Mouse (Mus musculus) heart, embryonic 12.5 days (tissue): Measurements from ENCODE around the gene Cadps2. TPM values are rescaled to one million over a fixed set of nuclear protein-coding genes. Genes with fewer than 3 reads are reported as not detected.

Experiments
- ATAC-seq: fragments of 200-750 bp; cut with Nextera tagmentation; 2 replicates; pipeline ENCODE4 v1.8.0; 2017; ENCODE audit warnings: moderate TSS enrichment, moderate library complexity; ENCODE audit not compliant: insufficient number of reproducible peaks, low FRiP score
- H3K27ac ChIP-seq: fragments of 300-500 bp; sonication (generic); 2 replicates; pipeline ENCODE4 v1.5.1; 2016; ENCODE audit warnings: mild to moderate bottlenecking, moderate library complexity; ENCODE audit not compliant: poor library complexity, severe bottlenecking
- H3K27me3 ChIP-seq: fragments of 300-500 bp; sonication (generic); replicated peaks from 2 replicates; pipeline ENCODE4 v1.6.1; 2016; ENCODE audit warnings: mild to moderate bottlenecking, moderate library complexity
- H3K36me3 ChIP-seq: fragments of 300-500 bp; sonication (generic); 2 replicates; pipeline ENCODE4 v1.6.1; 2016; ENCODE audit warnings: mild to moderate bottlenecking, moderate library complexity
- H3K4me1 ChIP-seq: fragments of 300-500 bp; sonication (generic); replicated peaks from 2 replicates; pipeline ENCODE4 v1.6.1; 2016; ENCODE audit warnings: mild to moderate bottlenecking
- H3K4me2 ChIP-seq: fragments of 300-500 bp; sonication (generic); 2 replicates; pipeline ENCODE4 v1.6.1; 2016; ENCODE audit warnings: mild to moderate bottlenecking, moderate library complexity
- H3K4me3 ChIP-seq: fragments of 300-500 bp; sonication (generic); 2 replicates; pipeline ENCODE4 v1.5.1; 2016; ENCODE audit warnings: mild to moderate bottlenecking
- H3K9ac ChIP-seq: fragments of 300-500 bp; sonication (generic); 2 replicates; pipeline ENCODE4 v1.6.1; 2016; ENCODE audit warnings: mild to moderate bottlenecking, moderate library complexity
- H3K9me3 ChIP-seq: fragments of 300-500 bp; sonication (generic); replicated peaks from 2 replicates; pipeline ENCODE4 v1.6.1; 2016; ENCODE audit warnings: mild to moderate bottlenecking, moderate library complexity
- WGBS: fragments of 180-500 bp; shearing (Covaris S2); methylation state at CpG from one replicate; pipeline ENCODE4 v1.1.7; 2016; 5-methylcytosine and 5-hydroxymethylcytosine counted together
- polyA plus RNA-seq: library from polyadenylated mRNA; unstranded; fragments of >200 nt; fragmentation: Nextera tagmentation; extraction: Ambion mirVana; gene quantifications from 2 replicates; pipeline ENCODE4 v1.2.1, GENCODE M21; 2016

Cadps2 gene
- polyA plus RNA-seq, 1 experiment from 2014 or later: 1.1 TPM

DNA sequence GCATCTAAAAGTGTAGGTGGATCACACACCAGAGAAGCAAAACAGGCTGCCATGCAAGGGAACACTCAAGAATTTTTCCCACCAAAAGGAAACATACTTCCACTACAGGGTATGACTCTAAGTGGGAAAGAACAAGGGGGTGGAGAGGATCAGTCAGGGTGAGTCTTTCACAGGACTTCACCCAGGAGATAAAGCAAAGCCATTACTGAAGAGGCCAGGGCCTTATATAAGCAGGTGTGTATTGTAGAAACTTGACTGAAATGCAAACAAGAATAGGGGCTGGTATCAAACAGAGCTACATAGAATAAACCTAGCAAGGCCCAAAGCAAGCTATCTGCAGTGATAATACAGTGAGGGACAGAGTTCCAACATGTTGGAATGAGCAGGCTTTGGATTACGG is 271.6 kb downstream of the Cadps2 start:
- WGBS: 87% methylated on average over 1 of the region's 1 CpGs
- H3K4me3 ChIP-seq: no peak overlapping the region
- no peak for ATAC-seq
- no peak overlapping the region for H3K27ac ChIP-seq
- no peaks in the 10 kb centered on the region for H3K9me3 ChIP-seq
- H3K4me2 ChIP-seq: no peak overlapping the region
- no peaks in the 10 kb centered on the region for H3K36me3 ChIP-seq
- no peaks in the 10 kb centered on the region for H3K27me3 ChIP-seq
- H3K4me1 ChIP-seq: no peaks in the 10 kb centered on the region
- H3K9ac ChIP-seq: no peak overlapping the region

DNA sequence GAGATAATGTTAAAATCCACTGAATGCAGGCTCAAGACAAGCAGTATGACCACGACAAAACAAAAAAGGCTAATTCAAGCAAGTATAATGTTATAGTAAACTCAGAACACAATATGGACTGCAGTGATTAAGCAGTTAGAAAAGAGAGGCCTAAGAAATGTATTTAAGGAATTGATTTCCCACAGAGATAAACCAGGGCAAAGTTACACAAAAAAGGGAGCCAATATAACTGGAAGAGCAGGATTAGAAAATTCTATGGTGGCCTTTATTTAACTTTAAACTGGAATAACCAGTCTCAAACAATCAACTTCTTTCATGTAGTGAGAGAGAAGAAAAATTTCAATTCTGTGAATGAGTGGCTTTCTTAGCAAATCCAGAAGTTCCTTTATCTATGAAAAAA is 289.3 kb downstream of the Cadps2 start:
- 60% methylated on average over 1 of the region's 1 CpGs for WGBS
- Histone ChIP-seq H3K27ac (no peak overlapping the region), H3K4me3 (no peak overlapping the region)

DNA sequence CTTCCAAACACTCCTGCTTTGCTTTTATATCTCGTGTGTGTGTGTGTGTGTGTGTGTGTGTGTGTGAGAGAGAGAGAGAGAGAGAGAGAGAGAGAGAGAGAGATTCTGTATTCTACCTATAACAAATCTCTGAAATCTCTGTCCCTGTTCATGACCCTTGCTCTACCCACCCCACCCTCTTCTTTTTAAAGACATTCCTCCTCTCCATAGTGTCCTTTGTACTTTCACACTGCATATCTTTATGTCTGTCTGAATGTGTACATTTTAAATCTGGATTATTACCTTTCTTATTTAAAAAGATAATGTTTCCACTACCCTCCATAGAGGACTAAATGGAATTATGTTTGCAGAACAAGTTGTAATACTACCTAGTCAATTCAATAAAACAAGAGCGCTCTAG is 315.5 kb downstream of the Cadps2 start:
- Histone ChIP-seq H3K27me3 (no peaks in the 10 kb centered on the region), H3K9me3 (0 out of 2 replicates have a peak, but pooled peaks cover 4% of the 10 kb centered on the region), H3K9ac (no peak overlapping the region), H3K4me2 (no peak overlapping the region), H3K4me3 (no peak overlapping the region), H3K4me1 (no peaks in the 10 kb centered on the region), H3K36me3 (no peaks in the 10 kb centered on the region), H3K27ac (no peak overlapping the region)
- 77% methylated on average over 2 of the region's 2 CpGs for WGBS
- ATAC-seq: no peak

More for the DNA sequence above, 289.3 kb downstream of the Cadps2 start:
- ATAC-seq: no peak
- Histone ChIP-seq H3K9me3 (no peaks in the 10 kb centered on the region), H3K4me1 (no peaks in the 10 kb centered on the region), H3K27me3 (no peaks in the 10 kb centered on the region), H3K9ac (no peak overlapping the region), H3K36me3 (no peaks in the 10 kb centered on the region), H3K4me2 (no peak overlapping the region)

DNA sequence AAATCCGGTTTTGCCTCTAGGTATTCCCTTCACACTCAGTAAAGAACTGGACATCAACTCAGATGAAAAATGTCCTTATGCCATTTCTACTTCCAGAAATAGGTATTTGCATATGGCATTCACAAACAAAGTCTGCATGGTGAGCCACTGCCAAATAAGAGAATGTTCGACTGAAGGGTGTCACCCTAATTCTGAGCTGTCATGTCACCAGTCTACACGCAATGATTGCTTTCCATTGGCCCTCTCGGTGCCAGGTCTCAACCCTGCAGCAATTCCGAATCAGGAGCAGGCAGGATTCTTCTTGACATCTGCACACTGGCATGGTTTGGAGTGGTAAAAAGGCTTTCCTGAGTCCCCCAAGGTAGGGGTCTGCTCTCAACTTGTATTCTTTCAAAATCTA is 316.7 kb downstream of the Cadps2 start:
- no peaks in the 10 kb centered on the region for H3K4me1 ChIP-seq
- no peaks in the 10 kb centered on the region for H3K27me3 ChIP-seq
- H3K27ac ChIP-seq: no peak overlapping the region
- WGBS: 80% methylated on average over 5 of the region's 5 CpGs
- 0 out of 2 replicates have a peak, but pooled peaks cover 4% of the 10 kb centered on the region for H3K9me3 ChIP-seq
- ATAC-seq: no peak
- no peak overlapping the region for H3K4me2 ChIP-seq
- H3K36me3 ChIP-seq: no peaks in the 10 kb centered on the region
- H3K9ac ChIP-seq: no peak overlapping the region
- no peak overlapping the region for H3K4me3 ChIP-seq

DNA sequence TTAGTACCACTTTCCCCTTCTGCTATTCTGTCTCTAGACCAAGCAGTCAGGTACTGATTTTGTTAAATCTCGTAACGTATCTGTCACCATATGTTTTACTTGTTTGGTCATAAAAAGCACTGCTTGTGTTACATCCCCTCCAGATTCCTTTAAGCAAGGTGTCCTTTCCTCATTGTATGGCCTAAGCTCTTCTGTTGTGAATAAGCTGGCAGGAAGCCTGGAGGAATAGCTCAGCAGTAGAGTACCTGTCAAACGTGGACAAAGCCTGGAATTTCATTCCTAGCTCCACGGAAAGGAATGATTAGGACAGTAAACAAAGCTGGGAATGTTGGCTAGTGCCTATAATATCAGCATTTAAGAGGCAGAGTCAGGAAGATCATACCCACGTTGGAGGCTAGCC is 340.6 kb downstream of the Cadps2 start:
- no peaks in the 10 kb centered on the region for H3K27me3 ChIP-seq
- no peak overlapping the region for H3K9ac ChIP-seq
- no peaks in the 10 kb centered on the region for H3K4me1 ChIP-seq
- ATAC-seq: no peak
- no peaks in the 10 kb centered on the region for H3K36me3 ChIP-seq
- H3K4me3 ChIP-seq: no peak overlapping the region
- WGBS: 54% methylated on average over 5 of the region's 5 CpGs
- H3K4me2 ChIP-seq: no peak overlapping the region
- H3K27ac ChIP-seq: no peak overlapping the region
- H3K9me3 ChIP-seq: no peaks in the 10 kb centered on the region

DNA sequence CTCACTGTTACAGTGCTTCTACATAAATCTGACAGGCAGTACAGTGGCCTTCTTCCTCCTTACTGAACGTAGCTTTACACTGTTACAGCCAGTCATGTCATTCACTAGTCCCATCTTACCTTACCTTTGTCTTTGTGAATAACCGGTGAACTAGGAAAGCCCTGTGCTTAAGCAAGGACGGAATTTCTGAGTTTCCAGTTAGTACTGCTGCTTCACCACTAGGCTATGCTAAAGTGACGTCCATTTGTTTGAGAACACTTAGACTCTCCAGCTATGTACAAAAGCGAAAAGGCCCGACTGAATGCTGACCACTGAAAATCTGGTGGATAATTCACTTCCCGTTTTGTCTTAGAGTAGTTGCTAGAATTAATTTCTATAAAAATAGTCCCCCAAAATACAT is 347.4 kb downstream of the Cadps2 start:
- no peaks in the 10 kb centered on the region for H3K9me3 ChIP-seq
- H3K27me3 ChIP-seq: 0 out of 2 replicates have a peak, but pooled peaks cover 2% of the 10 kb centered on the region
- no peak overlapping the region for H3K9ac ChIP-seq
- H3K4me3 ChIP-seq: no peak overlapping the region
- ATAC-seq: no peak
- no peaks in the 10 kb centered on the region for H3K4me1 ChIP-seq
- H3K36me3 ChIP-seq: no peaks in the 10 kb centered on the region
- H3K27ac ChIP-seq: no peak overlapping the region
- WGBS: 46% methylated on average over 7 of the region's 7 CpGs
- H3K4me2 ChIP-seq: no peak overlapping the region

DNA sequence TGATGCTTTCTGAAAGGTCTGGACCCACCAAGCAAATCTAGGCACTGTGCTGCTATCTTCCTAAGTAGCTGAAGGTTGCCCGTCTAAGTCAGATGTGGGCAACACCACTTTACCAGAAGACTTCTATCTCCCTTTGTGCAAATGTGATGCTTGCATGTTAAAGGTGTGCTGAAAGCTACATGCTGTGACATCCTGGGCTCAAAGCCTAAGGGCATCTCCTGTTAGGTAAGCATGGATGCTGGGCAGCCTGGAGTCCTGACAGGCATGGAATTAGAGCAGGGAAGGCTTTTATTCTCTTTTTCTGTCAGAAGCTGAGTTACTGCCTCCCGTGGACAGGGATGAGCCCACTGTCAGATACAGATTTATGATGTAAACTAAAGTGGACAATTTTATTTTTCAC is 348.8 kb downstream of the Cadps2 start:
- no peak for ATAC-seq
- no peak overlapping the region for H3K4me3 ChIP-seq
- H3K9me3 ChIP-seq: no peaks in the 10 kb centered on the region
- 0 out of 2 replicates have a peak, but pooled peaks cover 2% of the 10 kb centered on the region for H3K27me3 ChIP-seq
- H3K4me2 ChIP-seq: no peak overlapping the region
- 74% methylated on average over 2 of the region's 2 CpGs for WGBS
- no peaks in the 10 kb centered on the region for H3K36me3 ChIP-seq
- H3K27ac ChIP-seq: no peak overlapping the region
- H3K4me1 ChIP-seq: no peaks in the 10 kb centered on the region
- no peak overlapping the region for H3K9ac ChIP-seq

DNA sequence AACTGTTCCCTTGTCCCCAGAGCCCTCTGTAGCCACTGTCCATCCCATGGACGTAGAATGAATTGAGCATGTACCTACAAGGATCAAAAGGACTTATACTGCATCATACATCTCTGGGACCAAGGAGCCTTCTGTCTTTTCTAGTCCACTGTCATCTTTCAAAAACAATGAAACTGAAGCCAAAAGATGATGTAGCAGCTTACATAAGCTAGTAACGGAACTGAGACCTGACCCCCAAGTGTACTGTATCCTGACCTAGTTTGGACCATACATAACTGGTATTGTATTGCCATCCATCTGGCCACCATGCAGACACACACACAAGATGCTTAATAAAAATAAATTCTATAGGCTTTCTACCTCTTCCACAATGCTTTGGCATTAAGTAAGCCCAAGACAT is 350.2 kb downstream of the Cadps2 start:
- no peak overlapping the region for H3K9ac ChIP-seq
- no peaks in the 10 kb centered on the region for H3K9me3 ChIP-seq
- no peak overlapping the region for H3K4me2 ChIP-seq
- H3K27me3 ChIP-seq: 0 out of 2 replicates have a peak, but pooled peaks cover 2% of the 10 kb centered on the region
- H3K4me1 ChIP-seq: no peaks in the 10 kb centered on the region
- no peak overlapping the region for H3K4me3 ChIP-seq
- 78% methylated on average over 2 of the region's 2 CpGs for WGBS
- ATAC-seq: no peak
- H3K36me3 ChIP-seq: no peaks in the 10 kb centered on the region
- no peak overlapping the region for H3K27ac ChIP-seq

DNA sequence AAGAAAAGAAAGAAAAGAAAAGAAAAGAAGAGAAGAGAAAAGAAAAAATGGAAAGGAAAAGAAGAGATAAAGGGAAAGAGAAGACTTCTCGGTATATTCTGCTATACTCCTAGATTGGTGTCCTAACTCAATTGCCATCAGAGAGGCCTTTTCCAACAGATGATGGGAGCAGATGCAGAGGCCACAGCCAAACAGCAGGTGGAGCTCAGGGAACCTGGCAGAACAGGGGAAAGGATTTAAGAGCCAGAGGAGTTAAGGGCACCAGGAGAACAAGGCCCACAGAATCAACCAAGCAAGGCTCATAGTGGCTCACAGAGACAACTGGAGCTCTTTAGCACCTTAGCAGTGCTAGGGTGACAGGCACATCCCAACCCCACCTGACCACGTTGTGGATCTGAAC is 366.5 kb downstream of the Cadps2 start:
- WGBS: 43% methylated on average over 2 of the region's 2 CpGs
- ATAC-seq: no peak

DNA sequence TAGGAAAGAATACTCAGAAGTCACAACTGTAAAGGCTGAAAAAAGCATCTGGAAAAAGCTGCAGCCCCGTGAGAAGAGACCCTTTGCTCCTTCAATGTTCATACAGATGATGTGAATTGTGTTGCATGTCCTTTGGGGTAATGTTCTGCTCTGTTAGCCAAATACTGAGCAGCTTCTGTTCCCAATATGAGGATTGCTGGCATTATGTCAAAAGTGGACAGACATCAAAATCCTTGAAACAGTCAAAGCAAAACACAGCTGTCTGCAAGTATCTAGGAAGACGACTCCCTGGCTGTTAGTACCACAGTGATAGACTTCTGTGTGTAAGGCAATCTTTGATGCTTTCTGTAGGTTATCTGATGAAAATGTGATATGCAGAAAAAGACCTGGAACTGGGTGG is 367.4 kb downstream of the Cadps2 start:
- H3K27me3 ChIP-seq: no peaks in the 10 kb centered on the region
- no peak overlapping the region for H3K27ac ChIP-seq
- no peak for ATAC-seq
- H3K9ac ChIP-seq: no peak overlapping the region
- H3K36me3 ChIP-seq: no peaks in the 10 kb centered on the region
- no peaks in the 10 kb centered on the region for H3K4me1 ChIP-seq
- no peak overlapping the region for H3K4me2 ChIP-seq
- H3K4me3 ChIP-seq: no peak overlapping the region
- H3K9me3 ChIP-seq: no peaks in the 10 kb centered on the region
- 55% methylated on average over 2 of the region's 2 CpGs for WGBS

More for the DNA sequence above, 366.5 kb downstream of the Cadps2 start:
- Histone ChIP-seq H3K4me3 (no peak overlapping the region), H3K36me3 (no peaks in the 10 kb centered on the region), H3K9ac (no peak overlapping the region), H3K4me2 (no peak overlapping the region), H3K4me1 (no peaks in the 10 kb centered on the region), H3K27me3 (no peaks in the 10 kb centered on the region), H3K27ac (no peak overlapping the region), H3K9me3 (no peaks in the 10 kb centered on the region)

DNA sequence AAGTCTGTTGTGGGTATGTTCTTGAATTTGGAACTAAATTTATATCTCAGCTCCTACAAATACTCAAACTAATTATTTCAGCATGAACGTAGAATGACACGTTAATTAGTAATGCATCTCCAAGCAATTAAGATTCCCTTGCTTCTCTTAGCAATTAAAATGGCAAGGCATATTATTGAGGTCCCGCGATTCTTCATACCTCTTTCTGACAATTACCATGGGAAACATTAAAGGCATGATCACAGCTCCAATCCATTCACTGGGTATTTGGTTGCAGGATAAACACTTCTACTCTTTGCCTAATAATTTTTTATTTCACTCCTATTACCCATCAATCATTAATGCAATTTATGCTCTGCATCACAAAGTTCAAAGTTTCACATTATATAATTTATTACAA is 371.3 kb downstream of the Cadps2 start:
- Histone ChIP-seq H3K36me3 (no peaks in the 10 kb centered on the region), H3K4me3 (no peak overlapping the region), H3K4me2 (no peak overlapping the region), H3K27me3 (no peaks in the 10 kb centered on the region), H3K9me3 (no peaks in the 10 kb centered on the region), H3K27ac (no peak overlapping the region), H3K4me1 (no peaks in the 10 kb centered on the region), H3K9ac (no peak overlapping the region)
- ATAC-seq: no peak
- 85% methylated on average over 4 of the region's 4 CpGs for WGBS

DNA sequence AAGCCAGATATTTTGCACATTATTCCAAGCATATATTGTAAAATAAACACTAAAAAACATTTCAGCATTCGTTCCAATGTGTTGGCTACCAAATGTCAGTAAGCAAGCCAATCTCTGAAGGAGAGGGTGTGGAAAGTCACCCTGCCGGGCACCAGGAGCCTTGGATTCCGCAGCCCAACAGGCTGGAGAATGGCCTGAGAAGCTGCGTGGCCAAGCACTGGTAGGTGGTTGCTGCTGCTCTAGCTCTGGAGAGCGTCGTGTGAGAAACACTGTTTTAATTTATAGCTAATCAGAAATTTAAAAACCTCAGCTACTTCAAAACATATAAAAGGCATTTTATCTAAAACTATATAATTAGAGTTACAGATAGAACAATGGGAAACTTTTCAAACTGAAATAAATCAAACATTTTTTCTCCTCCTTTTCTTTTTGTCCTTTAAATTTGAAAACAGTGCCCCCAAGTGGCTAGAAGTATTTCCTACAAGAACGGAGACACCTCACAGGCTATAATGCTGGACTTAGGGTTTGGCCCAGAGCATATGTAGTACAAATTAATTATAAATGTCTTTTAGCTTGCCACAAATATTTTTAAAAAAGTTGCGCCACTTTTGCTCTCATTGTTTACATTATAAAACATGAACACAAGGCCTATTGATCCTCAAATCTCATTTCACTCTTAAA is 376.5 kb downstream of the Cadps2 start:
- Histone ChIP-seq H3K9me3 (no peaks in the 10 kb centered on the region), H3K9ac (no peak overlapping the region), H3K4me1 (no peaks in the 10 kb centered on the region), H3K27me3 (no peaks in the 10 kb centered on the region), H3K36me3 (no peaks in the 10 kb centered on the region), H3K4me2 (peak overlapping the region; percentile 46; the same call in 1 of the 2 replicates), H3K4me3 (no peak overlapping the region), H3K27ac (no peak overlapping the region)
- no peak for ATAC-seq
- WGBS: 23% methylated on average over 8 of the region's 8 CpGs
